Mouse (Mus musculus) megakaryocyte, adult 5-6 weeks (primary cell): ENCODE results near the gene Sf3a2. TPM values are rescaled to one million over a fixed set of nuclear protein-coding genes. Genes with fewer than 3 reads are reported as not detected.

Experiments used
- ATAC-seq: 2 replicates; pipeline ENCODE4 v1.8.0; 2016; ENCODE audit warnings: mild to moderate bottlenecking, inconsistent platforms; ENCODE audit not compliant: poor library complexity, severe bottlenecking
- total RNA-seq, 2 experiments: library from RNA; stranded (forward) in 1 of 2; stranded (reverse) in 1 of 2; fragments of 153-499, 151-499 nt in 1 of 2; fragments of 221-1000, 200-1000 nt in 1 of 2; gene quantifications; 2 replicates each; pipeline versions ENCODE4 v1.2.3 to v1.2.4; 2015 to 2017

Sf3a2 gene
- total RNA-seq (2015) (45.8 and 46.6 TPM in 2 replicates), total RNA-seq (2017) (13.1 and 20.4 TPM in 2 replicates)

DNA sequence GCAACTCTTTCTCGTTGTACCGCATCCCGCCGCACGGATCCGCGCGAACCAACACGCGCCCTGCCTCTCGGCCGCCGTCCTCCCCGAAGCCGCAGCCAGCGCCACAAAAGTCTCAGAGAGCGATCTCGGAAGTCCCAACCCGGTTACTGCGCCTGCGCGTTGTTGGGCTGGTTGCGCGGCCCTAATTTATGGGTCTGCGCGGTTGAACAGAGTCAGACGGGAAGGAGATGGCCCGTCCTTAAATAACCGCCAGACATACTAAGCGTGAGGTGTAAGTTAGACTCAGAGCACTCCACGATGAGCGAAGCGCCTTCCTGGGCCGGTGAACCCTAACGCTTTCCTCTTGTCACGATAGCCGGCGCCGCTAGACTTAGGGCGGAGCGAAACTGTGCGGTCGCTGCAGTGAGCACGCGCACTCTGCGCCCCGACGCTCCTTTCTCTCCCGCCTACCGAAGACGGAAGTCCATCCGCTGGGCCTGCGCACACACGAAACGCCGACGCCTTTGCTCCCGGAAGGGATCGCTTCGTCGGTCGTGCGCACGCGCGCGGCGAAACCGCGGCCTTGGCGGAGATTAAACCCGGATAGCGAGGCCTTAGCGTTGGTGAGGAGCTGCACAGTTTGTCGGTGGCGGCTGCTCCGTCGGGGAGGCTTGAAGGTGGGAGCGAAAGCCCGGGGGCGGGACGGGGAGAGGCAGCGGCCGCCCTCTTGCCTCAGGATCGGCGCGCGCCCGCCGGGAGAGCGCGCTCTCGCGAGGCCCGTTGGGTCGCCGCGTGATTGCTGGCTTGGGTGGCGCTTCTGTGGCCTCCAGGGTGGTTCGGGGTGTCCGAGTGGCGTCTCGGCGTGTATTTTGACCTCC is at the start of gene Sf3a2, which contains the start of gene Plekhj1:
Gene Sf3a2 (plus strand): TSS at position 49 of the 857 bp plus-strand sequence.
Gene Plekhj1 (minus strand): TSS at position 477 of the 857 bp plus-strand sequence.
- ATAC-seq = peak; percentile 88

DNA sequence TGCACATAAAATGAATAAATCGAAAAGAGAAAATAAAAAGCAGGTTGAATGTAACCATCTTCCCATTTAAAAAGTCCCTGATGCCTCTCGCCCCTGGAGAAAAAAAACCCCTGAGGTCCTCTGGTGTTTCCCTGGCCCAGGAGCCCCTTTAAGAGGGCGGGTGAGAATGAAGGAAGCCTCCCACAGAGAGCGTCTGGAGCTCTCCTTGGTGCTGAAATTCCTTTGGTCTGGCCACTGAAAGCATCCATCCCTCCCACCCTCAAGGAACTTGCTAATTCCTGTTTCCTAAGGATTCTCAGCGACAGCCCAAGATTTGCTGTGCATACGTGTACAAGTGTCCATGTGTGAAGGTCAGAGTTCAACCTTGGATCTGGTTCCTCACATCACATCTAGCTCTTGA is 49.4 kb upstream of the Sf3a2 start:
- ATAC-seq = no peak

DNA sequence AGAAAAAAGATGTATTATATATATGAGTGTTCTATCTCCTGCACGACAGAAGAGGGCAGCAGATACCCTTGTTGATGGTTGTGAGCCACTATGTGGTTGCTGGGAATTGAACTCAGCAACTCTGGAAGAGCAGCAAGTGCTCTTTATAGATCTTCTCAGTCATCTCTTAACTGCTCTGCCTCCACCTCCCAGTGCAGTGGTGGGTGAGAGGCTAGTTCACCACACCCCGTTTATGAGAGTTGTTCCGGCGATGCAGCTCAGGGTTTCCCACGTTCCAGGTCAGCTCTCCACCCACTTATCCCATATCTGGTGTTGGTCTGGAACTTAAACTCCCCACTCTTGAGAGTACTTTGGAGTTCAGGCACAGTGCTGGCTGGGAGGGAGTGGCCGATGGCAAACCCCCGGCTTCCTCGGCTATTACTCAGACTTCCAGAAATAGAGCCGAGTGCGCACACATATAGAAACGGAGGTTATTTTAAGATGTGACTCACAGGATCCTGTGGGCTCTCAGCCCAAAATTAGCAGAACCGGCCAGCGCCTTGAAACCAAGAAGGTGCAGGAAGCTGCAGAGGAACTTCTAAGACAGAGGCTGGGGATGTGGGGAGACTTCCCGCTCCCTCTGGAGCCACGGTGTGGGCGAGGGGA is 46.7 kb upstream of the Sf3a2 start:
- peak; percentile 48 for ATAC-seq

DNA sequence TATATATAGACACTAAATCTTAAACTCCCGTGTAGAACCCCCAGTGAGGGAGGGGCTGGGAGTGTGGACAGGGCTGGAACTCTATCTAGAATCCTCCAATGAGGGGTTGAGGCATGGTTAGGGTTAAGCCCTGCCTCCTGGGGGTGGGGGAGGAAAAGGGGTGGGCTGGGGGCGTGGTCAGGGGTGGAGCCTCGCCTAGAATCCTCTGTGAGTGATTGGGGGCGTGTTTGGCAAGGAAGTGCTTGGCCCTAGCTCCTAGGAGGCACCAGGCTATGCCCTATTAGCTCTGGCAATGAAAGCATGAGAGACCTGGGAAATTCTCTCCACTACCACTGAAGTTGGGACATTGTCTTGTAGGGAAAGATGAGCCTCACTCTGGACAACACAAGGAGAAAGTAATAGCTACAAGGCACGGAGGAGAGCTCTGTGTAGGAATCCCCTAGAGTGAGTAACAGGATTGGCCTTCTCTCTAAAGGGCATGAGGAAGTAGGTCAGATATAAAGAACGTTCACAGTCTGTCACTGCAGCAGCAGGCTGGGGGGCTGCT is 45.8 kb upstream of the Sf3a2 start:
- ATAC-seq = peak; percentile 14

DNA sequence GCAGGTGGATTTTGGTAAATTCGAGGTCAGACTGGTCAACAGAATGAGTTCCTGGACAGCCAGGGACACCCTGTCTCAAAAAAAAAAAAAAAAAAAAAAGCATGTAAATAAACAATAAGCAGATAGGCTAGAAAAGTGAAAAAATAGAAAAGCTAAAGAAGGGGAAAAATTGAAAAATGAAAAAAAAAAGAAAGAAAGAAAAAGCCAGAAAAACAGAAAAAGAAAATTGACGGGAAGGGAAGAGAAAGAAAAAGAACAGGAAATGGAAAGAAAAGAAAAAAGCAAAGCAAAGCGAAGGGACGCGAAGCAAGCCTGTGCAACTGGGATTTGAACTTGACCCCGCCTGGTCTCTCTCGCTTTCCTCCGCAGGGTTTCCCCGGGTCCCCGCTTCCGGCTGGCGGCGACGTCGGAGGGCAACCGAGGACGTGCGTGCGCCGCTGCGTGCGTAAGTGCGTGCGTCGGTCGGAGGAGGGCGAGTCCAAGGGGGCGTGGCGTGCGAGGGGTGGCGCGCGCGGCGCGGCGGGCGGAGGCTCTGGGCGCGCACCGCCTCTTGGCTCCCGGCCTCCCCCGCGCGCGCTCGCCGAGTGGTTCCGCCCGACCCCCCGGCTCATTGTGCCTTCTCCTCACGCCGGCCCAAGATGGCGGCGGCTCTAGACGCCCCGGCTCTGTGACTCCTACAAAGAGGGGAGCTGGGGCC is 43.3 kb upstream of the Sf3a2 start, which contains the start of gene Dot1l:
Gene Dot1l (plus strand): TSS at position 613 of the 697 bp plus-strand sequence.
- peak; percentile 86 for ATAC-seq

DNA sequence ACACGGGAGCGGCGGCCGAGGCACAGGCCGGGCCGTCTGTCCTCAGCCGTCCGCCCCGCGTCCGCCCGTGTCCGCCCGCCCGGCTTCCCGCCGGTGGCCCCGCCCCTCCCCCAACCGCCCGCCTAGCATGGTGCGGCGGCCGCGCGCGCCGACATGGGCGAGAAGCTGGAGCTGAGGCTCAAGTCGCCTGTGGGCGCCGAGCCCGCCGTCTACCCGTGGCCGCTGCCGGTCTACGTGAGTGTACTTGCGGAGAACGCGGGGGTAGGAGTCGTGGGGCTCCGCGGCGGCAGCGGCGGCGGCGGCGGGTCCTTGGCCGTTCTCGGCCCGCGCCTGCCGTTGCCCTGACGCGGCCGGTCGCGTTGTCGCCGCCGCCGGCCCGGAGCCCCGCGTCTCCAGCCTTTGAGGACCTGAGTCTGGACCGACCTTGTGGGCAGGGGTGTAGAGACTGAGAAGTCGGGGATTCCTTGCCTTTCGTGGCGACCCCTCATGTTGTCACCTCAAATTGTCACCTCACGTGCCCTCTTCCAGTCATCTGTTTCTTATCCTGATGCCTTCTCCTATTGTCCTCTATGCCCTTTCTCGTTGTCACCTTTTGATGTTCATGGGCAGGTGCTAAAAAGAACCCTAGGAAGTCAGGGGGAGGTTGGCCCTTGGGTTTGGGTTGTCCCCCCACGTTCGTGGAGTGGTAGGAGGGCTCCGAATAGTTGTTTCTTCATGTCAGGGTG is 42.5 kb upstream of the Sf3a2 start:
- ATAC-seq = no peak

DNA sequence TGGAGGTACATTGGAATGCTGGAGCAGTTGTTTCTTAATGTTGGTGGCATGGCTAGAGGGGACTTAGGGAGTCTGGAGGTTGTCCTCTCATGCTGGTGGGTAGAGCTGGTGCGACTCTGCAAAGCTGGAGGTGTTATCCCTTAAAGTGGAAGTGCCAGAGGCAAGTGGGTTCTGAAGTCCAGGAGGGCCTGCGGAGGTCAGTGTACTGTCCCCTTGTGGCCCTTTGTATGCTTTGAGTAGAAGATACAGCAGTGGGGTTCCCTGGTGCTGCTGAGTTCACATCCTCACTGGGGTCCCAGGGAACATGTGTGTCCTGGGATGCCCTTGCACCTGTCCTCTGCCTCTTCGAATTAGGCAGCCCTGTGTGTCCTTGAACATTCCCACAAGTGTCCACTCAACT is 41.9 kb upstream of the Sf3a2 start:
- ATAC-seq = no peak

DNA sequence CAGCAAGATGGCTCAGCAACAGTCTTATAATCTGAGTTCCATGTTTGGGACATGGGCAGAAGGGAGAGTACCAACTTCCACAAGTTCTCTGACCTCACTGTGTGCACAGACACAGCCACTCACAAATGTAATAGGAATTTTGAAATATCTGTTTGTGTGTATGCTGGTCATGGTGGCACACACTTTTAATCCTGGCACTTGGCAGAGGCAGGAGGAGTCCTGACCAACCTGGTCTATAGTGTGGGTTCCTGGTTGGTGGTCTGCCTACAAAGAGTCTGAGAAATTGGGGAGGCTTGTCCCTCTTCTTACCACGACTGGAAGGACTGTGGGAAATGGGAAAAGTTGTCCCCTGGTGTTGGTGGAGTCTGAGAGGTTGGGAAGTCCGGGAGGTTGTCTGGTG is 41.5 kb upstream of the Sf3a2 start:
- no peak for ATAC-seq

DNA sequence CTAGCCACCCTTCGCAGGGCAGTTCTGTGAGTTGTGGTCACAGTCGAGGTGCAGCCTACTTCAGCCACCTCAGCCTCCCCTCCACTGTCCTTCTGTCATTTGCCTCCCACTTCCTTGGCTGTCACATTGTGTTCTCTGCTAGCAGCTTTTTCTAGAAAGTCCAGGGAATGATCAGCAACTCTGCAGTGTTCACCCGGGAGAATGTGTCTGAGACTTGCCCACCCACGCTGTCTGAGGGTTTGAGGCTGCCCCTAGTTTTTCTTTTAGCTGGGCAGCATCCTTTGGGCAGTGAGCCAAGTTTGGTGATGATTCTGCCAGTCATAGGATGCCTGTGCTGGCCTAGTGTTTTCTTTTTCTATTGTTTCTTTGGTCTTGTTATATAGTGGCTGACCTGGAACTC is 41.0 kb upstream of the Sf3a2 start:
- no peak for ATAC-seq

DNA sequence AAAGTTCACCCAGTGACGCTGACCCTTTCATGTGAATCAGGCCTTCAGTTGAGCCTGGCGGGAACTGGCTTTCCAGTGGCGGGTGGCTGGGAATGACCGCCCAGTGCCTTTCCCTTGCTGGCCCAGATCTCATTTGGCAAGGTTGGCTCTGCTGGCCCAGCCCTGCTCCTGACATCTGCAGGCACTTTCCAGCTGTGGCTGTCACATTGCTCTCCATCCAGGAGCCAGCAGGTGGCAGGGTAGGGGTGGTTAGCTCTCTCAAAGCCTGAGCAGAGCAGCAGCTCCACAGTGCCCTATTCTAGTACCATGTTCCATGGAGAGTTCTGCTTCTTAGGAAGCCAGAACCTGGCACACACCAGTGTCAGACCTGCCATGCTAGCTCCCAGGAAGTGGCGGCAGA is 40.3 kb upstream of the Sf3a2 start:
- peak; percentile 39 for ATAC-seq

DNA sequence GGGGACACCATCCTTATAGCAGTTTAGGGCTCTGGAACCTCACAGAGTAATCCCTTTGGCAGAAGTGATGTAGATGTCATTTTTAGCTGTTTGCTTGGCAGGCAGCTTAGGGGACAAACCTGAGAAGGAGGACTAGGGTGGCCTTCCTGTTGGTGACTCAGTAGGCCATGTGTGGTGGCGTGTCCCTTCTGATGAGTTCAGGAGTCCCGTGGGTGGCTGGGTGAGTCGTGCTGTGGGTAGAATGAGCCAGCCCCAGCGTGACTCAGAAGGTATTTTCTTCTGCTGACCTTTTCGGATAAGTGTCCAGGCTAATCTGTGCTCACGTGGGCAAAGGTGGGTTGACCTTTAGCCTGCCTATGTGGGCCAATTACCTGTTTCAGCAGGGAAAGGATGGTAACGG is 39.3 kb upstream of the Sf3a2 start:
- no peak for ATAC-seq

DNA sequence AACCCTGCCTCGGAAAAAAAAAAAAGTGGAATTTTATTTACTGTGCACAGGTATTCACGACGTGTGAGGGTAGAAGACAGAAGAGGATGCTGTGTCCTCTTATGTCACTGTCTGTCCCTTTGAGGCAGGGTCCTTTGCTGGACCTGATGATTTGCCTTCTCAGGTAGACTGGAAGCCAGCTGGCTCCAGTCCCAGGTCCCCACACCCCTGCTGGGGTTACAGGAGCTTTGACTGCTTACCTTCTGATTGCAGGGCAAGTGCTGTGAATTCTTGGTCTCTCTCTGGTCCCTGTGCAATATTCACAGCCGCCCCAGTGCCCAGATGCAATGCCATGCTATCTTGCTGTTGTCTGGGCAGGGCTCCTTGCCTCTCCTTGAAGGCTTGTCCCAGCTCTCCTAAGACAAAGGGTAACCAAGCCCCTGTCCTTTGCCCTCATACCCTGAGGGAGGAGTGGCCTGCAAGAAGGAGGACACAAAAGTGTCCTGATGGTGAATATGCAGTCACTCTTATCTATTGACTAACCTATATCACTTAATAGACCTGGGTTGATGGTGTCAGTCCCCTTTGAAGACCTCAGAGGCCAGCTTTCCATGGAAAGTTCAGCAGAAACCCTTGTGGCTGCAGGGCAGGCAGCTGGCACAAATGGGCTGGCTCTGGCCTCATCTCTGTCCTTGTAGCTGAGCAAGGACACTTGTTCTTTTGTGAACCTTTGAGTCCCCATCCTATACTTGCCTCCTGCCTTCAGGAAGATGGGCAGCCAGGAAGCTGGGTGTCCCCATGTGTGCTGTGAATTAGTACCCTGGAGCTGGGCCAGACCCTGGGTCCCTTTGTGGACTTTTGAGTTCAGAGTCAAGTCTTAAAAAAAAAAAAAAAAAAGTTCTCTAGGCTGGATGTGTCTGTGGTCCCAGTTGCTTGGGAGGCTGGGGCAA is 37.1 kb upstream of the Sf3a2 start:
- no peak for ATAC-seq

DNA sequence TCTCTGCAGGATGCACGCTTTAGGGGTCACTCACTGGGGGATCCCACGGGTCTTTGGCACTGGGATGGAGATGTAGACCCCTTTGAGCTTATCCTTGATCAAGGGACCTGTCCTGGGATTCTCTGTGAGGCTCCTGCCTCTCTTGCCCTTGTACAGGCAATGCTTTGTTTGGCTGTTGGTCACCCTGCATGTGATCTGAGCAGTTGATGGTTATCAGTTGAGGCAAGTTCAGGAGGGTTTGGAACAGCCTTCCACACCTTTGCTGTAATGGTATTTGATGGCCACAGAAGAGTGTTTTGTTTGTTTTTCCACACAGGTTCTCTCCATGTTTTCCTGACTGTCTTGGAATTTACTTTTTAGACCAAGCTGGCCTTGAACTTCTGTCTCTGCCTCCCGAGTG is 36.2 kb upstream of the Sf3a2 start:
- ATAC-seq = no peak

DNA sequence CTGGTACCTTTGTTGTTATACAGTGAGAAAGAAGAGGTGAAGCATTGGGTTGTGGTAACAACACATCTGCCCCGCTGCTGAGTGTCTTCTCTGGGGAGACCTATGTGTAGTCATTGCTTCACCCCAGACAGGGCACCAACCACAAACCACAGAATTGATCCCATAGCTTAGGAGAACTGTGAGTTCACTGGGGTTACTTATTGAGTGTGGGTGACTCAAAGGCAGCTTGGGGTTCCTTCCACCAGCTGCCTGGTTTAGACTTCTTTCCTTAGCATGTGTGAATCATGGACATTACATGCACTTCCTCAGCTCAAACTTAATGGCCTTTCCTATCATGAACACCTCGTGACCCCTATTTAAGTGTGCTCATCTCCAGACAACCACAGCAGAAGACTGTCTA is 34.5 kb upstream of the Sf3a2 start:
- peak; percentile 82 for ATAC-seq

DNA sequence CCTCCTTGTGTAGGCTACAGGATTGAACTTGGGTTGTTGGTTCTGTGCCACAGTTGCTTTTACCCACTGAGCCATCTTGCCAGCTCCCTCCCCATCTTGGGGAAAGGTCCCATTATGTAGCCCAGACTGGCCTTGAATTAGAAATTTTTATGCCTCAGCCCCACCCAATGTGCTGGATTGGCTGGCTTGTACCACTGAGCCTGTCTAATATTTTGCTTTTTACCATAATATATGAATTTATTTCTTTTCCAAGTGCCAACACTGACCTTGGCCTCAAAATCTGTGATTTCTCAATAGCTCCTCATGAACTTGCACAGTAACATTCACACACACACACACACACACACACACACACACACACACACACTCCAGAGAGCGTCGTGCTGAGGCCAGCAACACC is 32.3 kb upstream of the Sf3a2 start:
- no peak for ATAC-seq

DNA sequence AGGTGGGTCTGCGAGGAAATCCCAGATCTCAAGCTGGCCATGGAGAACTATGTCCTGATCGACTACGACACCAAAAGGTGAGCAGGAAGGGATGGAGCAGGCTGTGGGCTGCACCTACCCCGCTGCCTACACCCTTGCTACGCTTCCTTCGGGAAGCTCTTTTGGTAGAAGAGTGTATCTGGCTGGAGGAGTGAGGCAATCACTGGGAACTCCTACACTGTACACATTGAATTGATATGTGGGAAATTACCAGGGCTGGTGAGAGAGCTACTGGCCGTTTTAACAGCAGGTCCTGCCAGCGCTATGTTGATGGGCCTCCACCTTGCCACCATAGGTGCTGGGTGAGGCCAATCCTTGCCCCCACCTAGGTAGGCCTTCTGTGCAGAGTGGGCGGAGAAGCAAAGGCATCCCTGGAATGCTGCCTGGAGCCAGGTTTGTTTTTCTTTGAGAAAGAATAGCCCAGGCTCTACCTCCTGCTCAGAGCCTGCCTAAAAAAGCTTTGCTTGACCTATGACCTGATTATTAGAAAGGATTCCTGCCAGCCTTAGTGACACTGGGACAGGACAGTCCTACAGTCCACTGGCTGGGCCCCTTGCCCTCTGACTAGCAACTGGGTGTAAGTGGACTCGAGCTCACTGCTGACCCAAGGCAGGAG is 31.7 kb upstream of the Sf3a2 start:
- no peak for ATAC-seq

DNA sequence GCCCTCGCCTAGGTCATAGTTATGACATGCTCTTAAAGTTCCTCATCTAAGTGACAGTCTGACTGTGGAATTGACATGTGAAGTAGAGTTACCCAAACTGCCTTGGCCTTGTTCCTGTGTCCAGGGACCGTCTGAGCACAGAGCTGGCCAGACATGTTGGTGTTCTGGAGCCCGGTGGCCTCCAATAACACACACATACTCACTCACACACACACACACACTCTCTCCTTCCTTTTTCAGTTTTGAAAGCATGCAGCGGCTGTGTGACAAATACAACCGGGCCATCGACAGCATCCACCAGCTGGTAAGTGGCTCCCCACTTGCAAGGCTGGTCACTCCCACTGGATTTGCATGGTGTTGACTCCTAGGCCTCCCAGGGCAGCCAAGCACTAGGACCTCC is 29.6 kb upstream of the Sf3a2 start:
- ATAC-seq = no peak

DNA sequence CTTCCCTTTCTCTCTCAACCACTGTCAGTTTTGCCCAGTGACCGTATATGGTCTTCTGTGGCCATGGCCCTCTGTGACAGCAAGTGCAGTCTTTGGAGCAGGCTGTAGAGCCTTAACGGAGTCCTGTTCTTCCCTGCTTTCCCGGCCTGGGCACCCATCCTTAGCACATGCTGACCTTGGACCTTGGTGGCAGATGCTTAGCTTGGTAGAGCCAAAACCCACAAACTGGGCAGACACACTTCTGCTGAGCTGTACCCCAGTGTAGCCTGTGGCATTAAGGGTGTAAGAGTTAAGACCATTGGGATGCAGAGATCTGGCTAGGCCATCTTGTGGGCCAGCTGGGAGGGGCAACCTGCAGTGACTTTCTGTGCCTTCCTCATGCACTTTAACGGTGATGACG is 24.2 kb upstream of the Sf3a2 start:
- ATAC-seq = no peak

DNA sequence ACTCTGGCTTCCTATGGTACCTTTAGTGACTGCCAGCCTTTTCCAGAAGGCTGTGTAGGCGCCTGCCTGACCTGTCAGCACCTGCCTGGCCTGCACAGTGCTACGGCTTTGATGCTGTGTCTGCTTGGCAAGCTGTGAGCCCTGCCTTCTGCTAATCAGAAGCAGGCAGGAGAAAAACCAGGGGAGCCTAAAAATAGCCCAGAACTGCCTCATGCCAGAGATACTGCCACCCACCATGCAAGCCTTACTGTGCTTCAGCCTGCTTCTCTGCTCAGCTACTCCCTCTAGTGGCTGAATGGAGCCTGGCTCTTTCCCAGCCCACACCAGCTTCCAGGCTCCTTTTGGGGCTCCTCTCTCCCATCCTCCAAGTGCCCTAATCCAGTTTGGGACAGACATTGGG is 23.4 kb upstream of the Sf3a2 start:
- peak; percentile 88 for ATAC-seq
